Mouse (Mus musculus): ENCODE measurements around the gene Kif1c. TPM values are rescaled to one million over a fixed set of nuclear protein-coding genes. Genes with fewer than 3 reads are reported as not detected.

Kif1c gene
- polyA plus RNA-seq (2021; fragmentation: Nextera tagmentation), result 0.82 and 4.5 TPM in 2 replicates
- long read RNA-seq, experiment 1, partial matches to known transcripts, result 2 of 4 reads
- long read RNA-seq, experiment 1, other reads (novel, unspliced or antisense), result 2 of 4 reads
- long read RNA-seq, experiment 2, partial matches to known transcripts, result 4 of 5 reads
- long read RNA-seq, experiment 2, other reads (novel, unspliced or antisense), result 1 of 5 reads

DNA sequence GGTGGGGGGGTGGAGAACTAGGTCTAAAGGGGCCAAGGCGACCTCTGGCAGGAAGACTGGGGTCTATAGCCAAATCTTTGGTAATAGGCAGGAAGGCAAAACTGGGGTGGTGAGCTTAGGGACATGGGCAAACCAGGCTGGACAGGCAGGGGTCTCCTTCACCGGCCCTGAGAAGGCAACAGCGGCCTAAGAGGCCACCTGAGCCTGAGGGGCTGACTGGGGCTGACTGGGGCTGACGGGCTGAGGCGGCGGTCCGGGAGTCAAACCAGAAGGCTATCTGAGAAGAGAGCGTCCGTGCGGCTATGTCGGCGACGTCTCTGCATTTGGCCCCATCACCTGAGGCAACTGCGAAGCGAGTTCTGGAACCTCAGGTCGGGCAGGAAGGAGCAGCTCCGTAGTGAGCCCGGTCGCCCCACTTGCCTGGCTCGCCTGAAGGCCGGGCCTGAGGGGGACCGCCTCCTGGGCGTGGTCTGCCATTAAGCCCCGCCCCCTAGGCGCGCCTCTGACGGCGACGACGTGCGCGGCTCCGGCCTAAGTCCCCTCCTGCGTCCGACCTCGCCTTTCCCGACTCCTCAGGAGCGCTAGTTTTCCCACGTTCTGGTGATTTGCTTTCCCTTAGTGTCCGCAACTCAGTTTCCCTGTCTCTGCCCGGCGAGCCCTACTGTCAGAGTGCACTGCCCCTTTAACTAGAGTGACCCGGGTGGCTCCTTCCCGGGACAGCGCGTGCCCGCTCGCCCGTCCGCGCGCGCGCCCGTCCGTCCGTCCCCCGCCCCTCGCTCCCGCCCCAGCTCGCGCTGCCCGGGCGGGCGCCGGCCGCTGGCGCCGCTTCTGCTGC is at the start of gene Kif1c, which contains the start of gene Inca1:
Gene Kif1c (plus strand): TSS at position 827 of the 835 bp plus-strand sequence.
Gene Inca1 (minus strand): TSS at position 434 of the 835 bp plus-strand sequence.

DNA sequence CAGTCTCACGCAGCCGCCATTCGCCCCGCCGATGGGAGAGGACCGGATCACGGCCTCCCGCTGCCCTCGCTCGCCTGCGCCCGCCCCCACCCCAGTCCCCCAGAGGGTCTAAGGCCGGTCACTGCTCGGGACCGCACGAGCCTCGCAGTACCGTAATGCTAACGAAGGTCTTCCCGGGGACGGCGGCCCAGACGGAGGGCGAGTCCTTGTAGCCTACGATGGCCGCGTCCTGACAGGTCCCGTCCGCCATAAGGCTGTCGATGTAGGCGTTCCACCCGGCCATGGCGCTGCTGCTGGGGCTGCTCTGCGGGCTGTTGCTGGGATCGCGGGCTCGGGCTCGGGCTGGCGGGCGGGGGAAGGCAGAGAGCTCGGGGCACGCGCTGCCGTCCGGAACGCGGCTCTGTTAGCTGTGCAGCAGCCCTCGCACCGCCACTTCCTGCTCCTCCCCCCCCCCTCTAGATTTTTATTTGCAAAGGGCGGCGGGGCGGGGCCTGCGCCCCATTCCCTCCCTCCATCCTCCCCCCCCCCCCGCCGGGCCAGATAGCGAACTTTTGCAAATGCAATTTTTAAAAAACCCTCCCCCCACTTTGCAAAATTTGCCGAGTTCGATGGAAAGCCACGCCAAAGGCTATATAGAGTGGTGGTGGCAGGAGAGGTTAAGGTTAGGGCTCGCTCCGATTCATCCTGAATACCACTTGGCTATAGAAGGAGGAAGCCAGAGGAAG is 46.0 kb upstream of the Kif1c start, which contains the start of gene Pfn1:
Gene Pfn1 (minus strand): TSS at position 447 of the 725 bp plus-strand sequence.

DNA sequence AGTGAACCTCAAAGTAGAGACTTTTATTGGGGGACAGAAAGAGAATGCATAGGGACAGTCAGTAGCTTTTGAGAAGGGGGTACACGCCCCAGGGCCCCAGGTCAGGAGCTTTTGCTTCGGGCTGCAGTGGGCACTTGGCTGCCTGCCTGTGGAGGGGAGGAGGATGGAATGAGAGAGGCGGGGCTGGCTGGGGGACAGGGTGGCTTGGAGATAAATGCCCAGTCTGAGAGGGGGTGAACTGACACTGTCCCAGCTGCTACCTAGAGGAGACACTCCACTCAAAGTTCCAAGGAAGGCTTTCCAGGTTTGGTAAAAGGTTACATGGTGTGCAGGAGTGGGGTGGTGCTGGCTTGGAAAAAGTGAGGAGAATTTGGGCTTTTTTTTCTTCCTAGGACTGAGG is 43.4 kb upstream of the Kif1c start, which contains the start of gene Eno3:
Gene Eno3 (plus strand): TSS at position 239 of the 400 bp plus-strand sequence.

DNA sequence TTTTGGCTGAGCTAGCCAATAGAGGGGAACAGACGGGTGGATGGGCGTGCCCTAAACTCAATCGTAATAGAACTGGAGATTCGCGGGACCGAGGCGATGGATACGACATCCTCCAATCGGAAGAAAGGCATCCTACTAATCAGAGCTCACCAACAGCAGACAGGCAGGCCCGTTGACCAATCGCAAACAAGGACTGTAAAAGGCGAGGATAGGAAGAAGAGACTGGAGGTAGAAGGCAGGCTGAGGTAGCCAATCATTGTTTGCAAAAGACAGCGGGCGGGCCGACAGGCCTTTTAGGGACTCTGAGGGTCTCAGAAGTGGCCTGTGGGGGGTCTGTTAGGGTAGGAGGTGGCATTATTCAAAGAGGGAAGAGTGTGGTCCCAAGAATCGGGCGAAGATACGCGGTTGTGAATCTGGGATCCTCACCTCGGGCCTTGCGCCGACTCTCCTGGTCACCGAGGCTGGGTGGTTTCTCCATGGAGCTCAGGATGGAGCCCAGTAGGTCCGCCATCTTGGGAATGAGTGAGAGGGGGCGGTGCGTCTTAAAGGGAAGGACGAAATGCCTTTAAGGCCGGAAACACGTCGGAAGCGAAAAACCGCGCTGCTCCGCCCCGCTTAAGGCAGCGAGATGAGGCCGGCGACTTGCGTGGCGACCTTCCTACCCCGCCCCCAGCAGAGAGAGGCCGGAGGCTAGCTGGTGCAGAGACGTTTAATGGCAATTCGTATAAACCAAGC is 31.4 kb upstream of the Kif1c start, which contains the start of gene Spag7:
Gene Spag7 (minus strand): TSS at position 646 of the 735 bp plus-strand sequence.

DNA sequence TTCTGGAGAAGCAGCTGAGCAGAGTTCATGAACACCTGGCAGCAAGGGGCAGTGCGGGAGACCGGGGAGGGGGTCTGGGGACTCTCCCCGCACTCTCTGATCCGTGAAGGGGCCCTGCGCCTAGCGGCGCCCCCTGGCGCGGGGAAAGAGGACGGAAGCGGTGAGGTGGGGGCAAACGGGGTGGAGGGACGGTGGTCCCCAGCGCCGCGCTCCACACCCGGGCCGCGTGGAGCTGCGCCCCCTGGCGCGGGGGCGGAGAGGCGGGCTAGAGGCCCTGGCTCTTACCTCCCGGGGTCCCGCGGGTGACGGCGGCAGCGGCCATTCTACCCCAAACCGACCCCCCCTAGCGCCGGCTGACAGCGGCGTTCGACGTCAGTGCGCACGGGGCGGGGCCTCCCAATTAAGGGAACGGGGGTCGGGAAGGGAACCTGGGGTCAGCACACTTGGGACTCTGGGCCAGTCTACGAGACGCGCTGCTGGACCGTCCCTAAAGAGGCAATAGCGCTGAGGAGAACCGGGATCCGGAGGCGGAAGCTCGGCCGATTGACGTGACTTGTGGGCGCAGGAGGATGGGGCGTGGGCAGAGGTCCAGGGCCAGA is 12.6 kb upstream of the Kif1c start, which contains the start of gene Camta2:
Gene Camta2 (minus strand): TSS at position 505 of the 599 bp plus-strand sequence.

DNA sequence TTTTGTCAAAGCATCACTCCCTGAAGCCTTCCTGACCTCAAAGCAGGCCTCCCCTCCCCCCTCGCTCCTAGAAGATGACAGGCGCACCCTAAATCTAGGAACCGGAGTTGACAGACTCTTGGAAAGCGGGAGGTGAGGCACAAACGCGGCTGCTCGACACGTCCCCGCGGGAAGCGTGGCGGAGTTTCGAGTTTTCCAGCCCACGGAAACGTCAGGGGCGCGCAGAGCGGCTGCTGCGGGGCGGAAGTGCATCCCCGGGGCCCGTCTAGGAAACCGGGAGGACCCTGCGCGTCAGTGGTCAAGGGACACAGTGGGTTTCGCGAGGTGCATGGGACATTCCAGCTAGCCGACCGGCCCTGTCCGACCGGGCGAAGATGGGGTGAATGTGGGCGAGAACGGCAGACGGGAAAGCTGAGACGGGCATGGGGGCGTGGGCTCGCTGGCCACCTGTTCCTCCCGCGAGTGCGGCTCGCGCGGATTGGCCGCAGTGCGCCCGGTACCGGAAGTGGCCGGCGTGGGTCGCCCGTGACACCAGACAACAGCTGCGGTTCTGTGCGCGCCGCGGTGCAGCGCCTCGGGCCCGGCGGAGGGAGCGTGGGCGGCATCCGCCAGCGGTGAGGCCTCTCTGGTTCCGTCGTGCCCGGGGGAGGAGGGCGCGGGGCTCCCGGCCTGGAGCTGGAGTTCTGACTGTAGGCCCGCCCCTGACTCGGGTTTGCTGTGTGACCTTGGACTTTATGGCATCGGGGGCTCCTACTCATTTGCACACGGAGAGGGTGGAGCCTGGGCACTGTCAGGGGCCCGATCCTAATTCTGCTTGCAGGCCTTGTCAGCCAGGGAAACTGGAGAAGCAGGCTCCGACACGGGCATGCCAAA is 63.8 kb downstream of the Kif1c start, which contains the start of gene Zfp3:
Gene Zfp3 (plus strand): TSS at position 274 of the 873 bp plus-strand sequence.

Other genes starting within 250 kb of the Kif1c start
- 17.4 and 19.0 TPM in 2 replicates for gene Med11, start 248.6 kb upstream of the Kif1c start, polyA plus RNA-seq (2021; fragmentation: Nextera tagmentation)
- gene Zmynd15, start 241.1 kb upstream of the Kif1c start, polyA plus RNA-seq (2021; fragmentation: Nextera tagmentation), result 0.15 TPM in 1 of 2 replicates, not detected in the other
- gene Cxcl16, start 240.6 kb upstream of the Kif1c start, polyA plus RNA-seq (2021; fragmentation: Nextera tagmentation), result 2.2 and 3.3 TPM in 2 replicates
- 0.38 and 0.93 TPM in 2 replicates for gene Tm4sf5, start 195.3 kb upstream of the Kif1c start, polyA plus RNA-seq (2021; fragmentation: Nextera tagmentation)
- gene Vmo1, start 185.9 kb upstream of the Kif1c start, polyA plus RNA-seq (2021; fragmentation: Nextera tagmentation), result 0.33 and 0.36 TPM in 2 replicates
- 0.38 TPM in 1 of 2 replicates, not detected in the other for gene Gltpd2, start 181.4 kb upstream of the Kif1c start, polyA plus RNA-seq (2021; fragmentation: Nextera tagmentation)
- 559 and 574 TPM in 2 replicates for gene Psmb6, start 175.2 kb upstream of the Kif1c start, polyA plus RNA-seq (2021; fragmentation: Nextera tagmentation)
- not detected in 2 replicates for gene Gm40193, start 167.6 kb upstream of the Kif1c start, polyA plus RNA-seq (2021; fragmentation: Nextera tagmentation)
- 5.1 and 8.5 TPM in 2 replicates for gene Pld2, start 160.5 kb upstream of the Kif1c start, polyA plus RNA-seq (2021; fragmentation: Nextera tagmentation)
- gene Mink1, start 137.7 kb upstream of the Kif1c start, polyA plus RNA-seq (2021; fragmentation: Nextera tagmentation), result 16.0 and 79.5 TPM in 2 replicates
- gene 4930544D05Rik, start 84.7 kb upstream of the Kif1c start, polyA plus RNA-seq (2021; fragmentation: Nextera tagmentation), result not detected in 2 replicates
- gene Chrne, start 81.3 kb upstream of the Kif1c start, polyA plus RNA-seq (2021; fragmentation: Nextera tagmentation), result 0.31 TPM in 1 of 2 replicates, not detected in the other
- 0.10 TPM in 2 replicates for gene Gp1ba, start 61.4 kb upstream of the Kif1c start, polyA plus RNA-seq (2021; fragmentation: Nextera tagmentation)
- gene Rnf167, start 53.3 kb upstream of the Kif1c start, polyA plus RNA-seq (2021; fragmentation: Nextera tagmentation), result 81.8 and 93.4 TPM in 2 replicates
- gene Slc25a11, start 53.1 kb upstream of the Kif1c start, polyA plus RNA-seq (2021; fragmentation: Nextera tagmentation), result 175 and 205 TPM in 2 replicates
- 296 and 431 TPM in 2 replicates for gene Pfn1, start 45.9 kb upstream of the Kif1c start, polyA plus RNA-seq (2021; fragmentation: Nextera tagmentation)
- 4.1 and 5.0 TPM in 2 replicates for gene Eno3, start 43.3 kb upstream of the Kif1c start, polyA plus RNA-seq (2021; fragmentation: Nextera tagmentation)
- gene Spag7, start 31.1 kb upstream of the Kif1c start, polyA plus RNA-seq (2021; fragmentation: Nextera tagmentation), result 75.7 and 84.4 TPM in 2 replicates
- 53.9 and 107 TPM in 2 replicates for gene Camta2, start 12.4 kb upstream of the Kif1c start, polyA plus RNA-seq (2021; fragmentation: Nextera tagmentation)
- gene Inca1, start 393 bp upstream of the Kif1c start, polyA plus RNA-seq (2021; fragmentation: Nextera tagmentation), result 3.7 and 3.8 TPM in 2 replicates
- gene Zfp3, start 63.7 kb downstream of the Kif1c start, polyA plus RNA-seq (2021; fragmentation: Nextera tagmentation), result 10.3 and 10.8 TPM in 2 replicates
- gene Scimp, start 112.0 kb downstream of the Kif1c start, polyA plus RNA-seq (2021; fragmentation: Nextera tagmentation), result 0.20 TPM in 1 of 2 replicates, not detected in the other
- 88.3 and 101 TPM in 2 replicates for gene Rabep1, start 144.2 kb downstream of the Kif1c start, polyA plus RNA-seq (2021; fragmentation: Nextera tagmentation)